Comparison of ENCODE assay signal across 11 mouse cellular contexts in genomic region chr13:32630122-32630732, GRCm38 (mm10).
DNase-seq lines count a peak whose midpoint lies in the region; ATAC-seq and TF ChIP-seq lines count a peak whose summit lies in the region.
"Had no signal": no experiment of that assay in that cellular context is flagged by ENCODE, and none has a peak within 500 bp of the region (broad histone marks: within the 10 kb centered on the region; RNA-seq: fewer than 3 reads in every experiment).

No protein-coding gene starts in this region.

- no peak overlapping the region for H3ac ChIP-seq in myocyte (ENCODE audit: control insufficient read depth, insufficient read length)

- no peak overlapping the region for H3K9ac ChIP-seq in heart, embryonic 11.5 days (ENCODE audit: low read depth, low read length)
- H3K9ac ChIP-seq in neural tube, embryonic 15.5 days (replicated peaks), result no peak overlapping the region
- no peak overlapping the region for H3K9ac ChIP-seq in intestine, postnatal 0 days (ENCODE audit: low read depth, low read length)
- H3K9ac ChIP-seq: forebrain, embryonic 13.5 days; limb, embryonic 12.5 days had no signal

- no peak overlapping the region for H3K4me3 ChIP-seq in lung, adult 2 months (replicated peaks; ENCODE audit: extremely low read depth, low read depth, low read length)
- no peak overlapping the region for H3K4me3 ChIP-seq in heart, embryonic 11.5 days (ENCODE audit: low read depth, low read length)
- no peak overlapping the region for H3K4me3 ChIP-seq in myocyte
- H3K4me3 ChIP-seq in neural tube, embryonic 15.5 days (replicated peaks), result no peak overlapping the region
- no peak overlapping the region for H3K4me3 ChIP-seq in intestine, postnatal 0 days (ENCODE audit: low read depth, low read length)
- H3K4me3 ChIP-seq: forebrain, embryonic 13.5 days; limb, embryonic 12.5 days had no signal

- H3K9me3 ChIP-seq in heart, embryonic 11.5 days (replicated peaks; ENCODE audit: control insufficient read depth, low read length), result no peaks in the 10 kb centered on the region
- no peaks in the 10 kb centered on the region for H3K9me3 ChIP-seq in neural tube, embryonic 15.5 days (replicated peaks)
- no peaks in the 10 kb centered on the region for H3K9me3 ChIP-seq in intestine, postnatal 0 days (ENCODE audit: control insufficient read depth)
- H3K9me3 ChIP-seq: forebrain, embryonic 13.5 days; limb, embryonic 12.5 days had no signal

- no peaks in the 10 kb centered on the region for H3K4me1 ChIP-seq in lung, adult 2 months (ENCODE audit: control insufficient read depth, insufficient read depth, low read length)
- 0 out of 2 replicates have a peak, but pooled peaks cover 7% of the 10 kb centered on the region for H3K4me1 ChIP-seq in heart, embryonic 11.5 days (ENCODE audit: control insufficient read depth, insufficient read depth, low read length)
- H3K4me1 ChIP-seq in neural tube, embryonic 15.5 days, result no peaks in the 10 kb centered on the region
- no peaks in the 10 kb centered on the region for H3K4me1 ChIP-seq in intestine, postnatal 0 days (replicated peaks; ENCODE audit: control insufficient read depth, insufficient read depth, low read length)
- H3K4me1 ChIP-seq: forebrain, embryonic 13.5 days; limb, embryonic 12.5 days had no signal

- ATAC-seq in heart, embryonic 11.5 days (replicated peaks; ENCODE audit: insufficient number of reproducible peaks, low FRiP score, low TSS enrichment), result peak; percentile 72; the same call in 1 of the 2 replicates
- ATAC-seq in neural tube, embryonic 15.5 days (ENCODE audit: low FRiP score), result no peak
- ATAC-seq in intestine, postnatal 0 days, result no peak
- ATAC-seq: forebrain, embryonic 13.5 days had no signal

- DNase-seq in lung, adult 18-20 months, result peak; percentile 21 to 58
- no peak for DNase-seq in lung, adult 2 months
- peak; percentile 32 for DNase-seq in heart, postnatal 4 days
- DNase-seq: embryo, embryonic 11 days; retina, postnatal 1 day had no signal

- H3K27ac ChIP-seq in heart, embryonic 11.5 days (ENCODE audit: low read depth, low read length), result peak overlapping the region; percentile 29; the same call in 1 of the 2 replicates
- no peak overlapping the region for H3K27ac ChIP-seq in neural tube, embryonic 15.5 days (replicated peaks)
- H3K27ac ChIP-seq in intestine, postnatal 0 days (ENCODE audit: low read depth, low read length), result no peak overlapping the region
- H3K27ac ChIP-seq: forebrain, embryonic 13.5 days; limb, embryonic 12.5 days had no signal

- H3K36me3 ChIP-seq in heart, embryonic 11.5 days (ENCODE audit: control insufficient read depth, insufficient read depth, low read length), result no peaks in the 10 kb centered on the region
- H3K36me3 ChIP-seq in myocyte (ENCODE audit: control insufficient read depth, insufficient read depth), result no peaks in the 10 kb centered on the region
- no peaks in the 10 kb centered on the region for H3K36me3 ChIP-seq in neural tube, embryonic 15.5 days
- no peaks in the 10 kb centered on the region for H3K36me3 ChIP-seq in intestine, postnatal 0 days (ENCODE audit: control insufficient read depth, insufficient read depth)
- H3K36me3 ChIP-seq: limb, embryonic 12.5 days had no signal

- no peak overlapping the region for H3K4me2 ChIP-seq in heart, embryonic 11.5 days
- H3K4me2 ChIP-seq in myocyte (ENCODE audit: low read depth), result peak overlapping the region; percentile 19
- H3K4me2 ChIP-seq in neural tube, embryonic 15.5 days, result no peak overlapping the region
- H3K4me2 ChIP-seq in intestine, postnatal 0 days (replicated peaks; ENCODE audit: low read depth), result no peak overlapping the region
- H3K4me2 ChIP-seq: forebrain, embryonic 13.5 days; limb, embryonic 12.5 days had no signal

- no peak for TF ChIP-seq POLR2A in lung, adult 2 months (IDR thresholded peaks at IDR 0.05; ENCODE audit: borderline replicate concordance, extremely low read depth, low read depth, low read length)
- no peak for TF ChIP-seq POLR2A in myocyte (IDR thresholded peaks at IDR 0.05; ENCODE audit: insufficient read length, low read depth)

- H3K27me3 ChIP-seq in heart, embryonic 11.5 days (ENCODE audit: control insufficient read depth, insufficient read depth, low read length), result no peaks in the 10 kb centered on the region
- H3K27me3 ChIP-seq in myocyte (ENCODE audit: control insufficient read depth, insufficient read depth, insufficient read length), result no peaks in the 10 kb centered on the region
- no peaks in the 10 kb centered on the region for H3K27me3 ChIP-seq in neural tube, embryonic 15.5 days (replicated peaks)
- no peaks in the 10 kb centered on the region for H3K27me3 ChIP-seq in intestine, postnatal 0 days (replicated peaks; ENCODE audit: control insufficient read depth, insufficient read depth, low read length)
- H3K27me3 ChIP-seq: forebrain, embryonic 13.5 days; limb, embryonic 12.5 days had no signal

- no peaks in the 10 kb centered on the region for H3K79me2 ChIP-seq in myocyte (ENCODE audit: control insufficient read depth, insufficient read depth)

- TF ChIP-seq CTCF in lung, adult 2 months (IDR thresholded peaks at IDR 0.05; ENCODE audit: insufficient read depth, low read length), result no peak
- TF ChIP-seq CTCF in intestine, postnatal 0 days (IDR thresholded peaks at IDR 0.05; ENCODE audit: low read depth), result no peak

TF ChIP-seq in myocyte, 11 proteins besides CTCF, POLR2A, EP300 and RAD21:
- no peak for TF ChIP-seq MYOG (IDR thresholded peaks at IDR 0.05; ENCODE audit: control insufficient read depth in 1 of 3, insufficient read depth in 1 of 3, insufficient read length in 2 of 3, low read depth in 2 of 3)
- no peak for TF ChIP-seq CEBPB (IDR thresholded peaks at IDR 0.05; ENCODE audit: insufficient read depth, poor library complexity, severe bottlenecking)
- no peak for TF ChIP-seq USF1 (IDR thresholded peaks at IDR 0.05; ENCODE audit: low read depth)
- TF ChIP-seq E2F4 (IDR thresholded peaks at IDR 0.05; ENCODE audit: insufficient read depth), result no peak
- TF ChIP-seq POLR2AphosphoS2 (IDR thresholded peaks at IDR 0.05; ENCODE audit: insufficient read length, low read depth), result no peak
- TF ChIP-seq TCF3 (IDR thresholded peaks at IDR 0.05; ENCODE audit: insufficient read length, low read depth), result no peak
- no peak for TF ChIP-seq REST (IDR thresholded peaks at IDR 0.05; ENCODE audit: insufficient read depth, insufficient read length)
- no peak for TF ChIP-seq SRF (IDR thresholded peaks at IDR 0.05; ENCODE audit: control insufficient read depth, insufficient read length, low read depth)
- no peak for TF ChIP-seq MYOD1 (IDR thresholded peaks at IDR 0.05; ENCODE audit: control insufficient read depth in 1 of 3, insufficient read length in 2 of 3, low read depth in 2 of 3)
- no peak for TF ChIP-seq MAX (IDR thresholded peaks at IDR 0.05; ENCODE audit: low read depth)
- TF ChIP-seq TCF12 (IDR thresholded peaks at IDR 0.05; ENCODE audit: insufficient read depth, poor library complexity, severe bottlenecking), result no peak
TF ChIP-seq in myocyte: peak in this region for 0.
